Comparison of ENCODE assay signal across 9 mouse cellular contexts in the genomic region with DNA sequence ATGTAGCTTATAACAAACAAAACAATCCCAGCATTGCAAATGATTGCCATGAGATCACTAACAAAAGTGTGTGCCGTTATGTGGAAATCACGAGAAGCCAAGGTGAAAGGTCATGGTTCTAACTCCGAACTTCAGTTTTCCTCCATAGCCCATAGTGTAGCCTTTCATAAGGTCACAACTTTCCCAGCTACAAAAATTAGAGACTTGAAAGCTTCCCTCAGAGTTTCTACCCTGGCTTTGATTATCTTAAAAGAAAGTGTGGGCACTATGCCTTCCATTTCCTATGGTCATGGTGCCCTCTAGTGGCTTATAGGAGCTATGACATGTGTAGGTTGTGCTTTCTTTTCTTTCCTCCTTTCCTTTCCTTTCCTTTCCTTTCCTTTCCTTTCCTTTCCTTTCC.
DNase-seq lines count a peak whose midpoint lies in the region; ATAC-seq and TF ChIP-seq lines count a peak whose summit lies in the region.
"Had no signal": no experiment of that assay in that cellular context is flagged by ENCODE, and none has a peak within 500 bp of the region (broad histone marks: within the 10 kb centered on the region; RNA-seq: fewer than 3 reads in every experiment).

No protein-coding gene starts in this region.

- H3K27me3 ChIP-seq in liver, postnatal 0 days (ENCODE audit: insufficient read depth, low read length): no peaks in the 10 kb centered on the region
- H3K27me3 ChIP-seq in forebrain, embryonic 16.5 days (replicated peaks; ENCODE audit: control insufficient read depth, insufficient read depth, low read length): no peaks in the 10 kb centered on the region
- no peaks in the 10 kb centered on the region for H3K27me3 ChIP-seq in neural tube, embryonic 15.5 days (replicated peaks)
- no peaks in the 10 kb centered on the region for H3K27me3 ChIP-seq in kidney, embryonic 14.5 days (ENCODE audit: control insufficient read depth, insufficient read depth, low read length)

- no peaks in the 10 kb centered on the region for H3K9me3 ChIP-seq in liver, postnatal 0 days (ENCODE audit: low read length)
- no peaks in the 10 kb centered on the region for H3K9me3 ChIP-seq in forebrain, embryonic 16.5 days (ENCODE audit: control insufficient read depth, low read length)
- no peaks in the 10 kb centered on the region for H3K9me3 ChIP-seq in neural tube, embryonic 15.5 days (replicated peaks)
- H3K9me3 ChIP-seq in kidney, embryonic 14.5 days (ENCODE audit: control insufficient read depth, low read length): no peaks in the 10 kb centered on the region

- TF ChIP-seq CTCF in liver, postnatal 0 days (IDR thresholded peaks at IDR 0.05; ENCODE audit: low read depth): peak; percentile 87

- peak overlapping the region; percentile 20; the same call in 1 of the 2 replicates for H3K4me2 ChIP-seq in liver, postnatal 0 days (ENCODE audit: low read depth, low read length)
- H3K4me2 ChIP-seq in forebrain, embryonic 16.5 days (ENCODE audit: low read length): 0 out of 2 replicates have a peak overlapping the region, but pooled peaks have one; percentile 12
- H3K4me2 ChIP-seq in neural tube, embryonic 15.5 days: no peak overlapping the region
- no peak overlapping the region for H3K4me2 ChIP-seq in kidney, embryonic 14.5 days (replicated peaks; ENCODE audit: low read depth, low read length)
- H3K4me2 ChIP-seq: heart, embryonic 13.5 days had no signal

- H3K4me3 ChIP-seq in liver, postnatal 0 days (ENCODE audit: low read depth, low read length): no peak overlapping the region
- H3K4me3 ChIP-seq in forebrain, embryonic 16.5 days (replicated peaks; ENCODE audit: low read length): no peak overlapping the region
- no peak overlapping the region for H3K4me3 ChIP-seq in neural tube, embryonic 15.5 days (replicated peaks)
- H3K4me3 ChIP-seq in kidney, embryonic 14.5 days (ENCODE audit: low read length): no peak overlapping the region
- H3K4me3 ChIP-seq: heart, embryonic 13.5 days had no signal

- H3K27ac ChIP-seq in liver, postnatal 0 days (ENCODE audit: low read depth): no peak overlapping the region
- 0 out of 2 replicates have a peak overlapping the region, but pooled peaks have one; percentile 4 for H3K27ac ChIP-seq in forebrain, embryonic 16.5 days (ENCODE audit: low read length)
- H3K27ac ChIP-seq in neural tube, embryonic 15.5 days (replicated peaks): no peak overlapping the region
- no peak overlapping the region for H3K27ac ChIP-seq in kidney, embryonic 14.5 days (ENCODE audit: low read depth, low read length)
- H3K27ac ChIP-seq: heart, embryonic 13.5 days had no signal

- no peak for TF ChIP-seq EP300 in liver, postnatal 0 days (IDR thresholded peaks at IDR 0.05; ENCODE audit: low read depth)

- no peaks in the 10 kb centered on the region for H3K4me1 ChIP-seq in liver, postnatal 0 days (ENCODE audit: insufficient read depth)
- H3K4me1 ChIP-seq in forebrain, embryonic 16.5 days (replicated peaks; ENCODE audit: control insufficient read depth, insufficient read depth, low read length): peaks cover 14% of the 10 kb centered on the region
- peaks cover 3% of the 10 kb centered on the region; the same call in 1 of the 2 replicates for H3K4me1 ChIP-seq in neural tube, embryonic 15.5 days
- no peaks in the 10 kb centered on the region for H3K4me1 ChIP-seq in kidney, embryonic 14.5 days (ENCODE audit: control insufficient read depth, insufficient read depth, low read length)

- WGBS in liver, postnatal 0 days (ENCODE audit: insufficient replicate concordance): 56% methylated on average over 3 of the region's 3 CpGs
- 12% methylated on average over 3 of the region's 3 CpGs for WGBS in forebrain, embryonic 16.5 days
- WGBS in neural tube, embryonic 15.5 days: 32% methylated on average over 3 of the region's 3 CpGs
- WGBS in kidney, embryonic 14.5 days: 59% methylated on average over 3 of the region's 3 CpGs

- ATAC-seq in liver, postnatal 0 days: no peak
- peak; percentile 55; the same call in 1 of the 2 replicates for ATAC-seq in forebrain, embryonic 16.5 days
- ATAC-seq in neural tube, embryonic 15.5 days (ENCODE audit: low FRiP score): 0 out of 2 replicates have a peak, but pooled peaks have one; percentile 53
- no peak for ATAC-seq in kidney, embryonic 14.5 days (ENCODE audit: low FRiP score, low TSS enrichment)

- no peak overlapping the region for H3K9ac ChIP-seq in liver, postnatal 0 days (replicated peaks)
- no peak overlapping the region for H3K9ac ChIP-seq in forebrain, embryonic 16.5 days (replicated peaks; ENCODE audit: low read depth, low read length)
- no peak overlapping the region for H3K9ac ChIP-seq in neural tube, embryonic 15.5 days (replicated peaks)
- no peak overlapping the region for H3K9ac ChIP-seq in kidney, embryonic 14.5 days (ENCODE audit: low read depth, low read length)

- no peak for DNase-seq in liver, postnatal 0 days
- DNase-seq in liver (no peak), ZHBTc4 (ENCODE audit: low read depth, low spot score) (peak; percentile 65)
- no peak for DNase-seq in heart, postnatal 4 days
- no peak for DNase-seq in cerebellum, postnatal 4 days (ENCODE audit: low spot score in 2 of 2)

- H3K36me3 ChIP-seq in liver, postnatal 0 days (replicated peaks; ENCODE audit: insufficient read depth, low read length): no peaks in the 10 kb centered on the region
- H3K36me3 ChIP-seq in forebrain, embryonic 16.5 days (ENCODE audit: control insufficient read depth, insufficient read depth): no peaks in the 10 kb centered on the region
- H3K36me3 ChIP-seq in neural tube, embryonic 15.5 days: no peaks in the 10 kb centered on the region
- H3K36me3 ChIP-seq in kidney, embryonic 14.5 days (ENCODE audit: control insufficient read depth, insufficient read depth, low read length): no peaks in the 10 kb centered on the region
- H3K36me3 ChIP-seq: heart, embryonic 13.5 days had no signal

Comparison
In these comparisons a context has a peak if more than half of its experiments do, and no peak if none do; other contexts are left out.
1. ATAC-seq: peak in forebrain, embryonic 16.5 days (single experiment) and neural tube, embryonic 15.5 days (single experiment); none in liver, postnatal 0 days (single experiment) and kidney, embryonic 14.5 days (single experiment).
2. H3K4me2 ChIP-seq: peak in liver, postnatal 0 days (single experiment) and forebrain, embryonic 16.5 days (single experiment); none in neural tube, embryonic 15.5 days (single experiment) and kidney, embryonic 14.5 days (single experiment).